Mouse (Mus musculus) stomach, embryonic 15.5 days (tissue): Measurements from ENCODE around the gene Tln2. TPM values are rescaled to one million over a fixed set of nuclear protein-coding genes. Genes with fewer than 3 reads are reported as not detected.
A peak's percentile ranks its signal among the peaks of the same experiment; 100 is the strongest.

ENCODE experiments used
- ATAC-seq: fragments of 200-750 bp; cut with Nextera tagmentation; 2 replicates; pipeline ENCODE4 v1.8.0; 2017; ENCODE audit warnings: low read depth, moderate number of reproducible peaks, moderate TSS enrichment; ENCODE audit not compliant: insufficient read depth, low FRiP score
- H3K27ac ChIP-seq: fragments of 300-500 bp; sonication (generic); 2 replicates; pipeline ENCODE4 v1.5.1; 2015; ENCODE audit warnings: mild to moderate bottlenecking, inconsistent platforms
- H3K27me3 ChIP-seq: fragments of 300-500 bp; sonication (generic); replicated peaks from 2 replicates; pipeline ENCODE4 v1.6.1; 2015; ENCODE audit warnings: inconsistent platforms
- H3K36me3 ChIP-seq: fragments of 300-500 bp; sonication (generic); 2 replicates; pipeline ENCODE4 v1.6.1; 2015; ENCODE audit warnings: inconsistent platforms
- H3K4me1 ChIP-seq: fragments of 300-500 bp; sonication (generic); 2 replicates; pipeline ENCODE4 v1.6.1; 2015; ENCODE audit warnings: inconsistent platforms
- H3K4me2 ChIP-seq: fragments of 300-500 bp; sonication (generic); 2 replicates; pipeline ENCODE4 v1.6.1; 2015; ENCODE audit warnings: mild to moderate bottlenecking, inconsistent platforms
- H3K4me3 ChIP-seq: fragments of 300-500 bp; sonication (generic); replicated peaks from 2 replicates; pipeline ENCODE4 v1.5.1; 2015; ENCODE audit warnings: inconsistent platforms
- H3K9ac ChIP-seq: fragments of 300-500 bp; sonication (generic); 2 replicates; pipeline ENCODE4 v1.6.1; 2015; ENCODE audit warnings: inconsistent platforms
- H3K9me3 ChIP-seq: fragments of 300-500 bp; sonication (generic); 2 replicates; pipeline ENCODE4 v1.6.1; 2016; ENCODE audit warnings: inconsistent platforms
- WGBS: fragments of 180-500 bp; shearing (Covaris S2); methylation state at CpG from one replicate; pipeline ENCODE4 v1.1.7; 2015; 5-methylcytosine and 5-hydroxymethylcytosine counted together
- polyA plus RNA-seq: library from polyadenylated mRNA; unstranded; fragments of >200 nt; fragmentation: Nextera tagmentation; extraction: Ambion mirVana; gene quantifications from 2 replicates; pipeline ENCODE4 v1.2.1, GENCODE M21; 2015

The Tln2 gene
- 32.6 and 34.2 TPM in 2 replicates for polyA plus RNA-seq

GRCm38 (mm10) chr9:67559603-67560002, at the start of gene Tln2:
Gene Tln2, minus strand, starts transcription at chr9:67559703.
- no peak within 1 kb of the TSS for H3K4me3 ChIP-seq
- no peaks in the 10 kb centered on the region; the same call in 1 of the 2 replicates for H3K36me3 ChIP-seq
- no peak for ATAC-seq
- 88% methylated on average over 4 of the region's 4 CpGs for WGBS
- no peak within 1 kb of the TSS for H3K4me2 ChIP-seq
- H3K4me1 ChIP-seq = no peaks in the 10 kb centered on the region
- H3K27me3 ChIP-seq = no peaks in the 10 kb centered on the region
- H3K27ac ChIP-seq = no peak within 1 kb of the TSS
- H3K9ac ChIP-seq = no peak within 1 kb of the TSS
- no peaks in the 10 kb centered on the region for H3K9me3 ChIP-seq

DNA sequence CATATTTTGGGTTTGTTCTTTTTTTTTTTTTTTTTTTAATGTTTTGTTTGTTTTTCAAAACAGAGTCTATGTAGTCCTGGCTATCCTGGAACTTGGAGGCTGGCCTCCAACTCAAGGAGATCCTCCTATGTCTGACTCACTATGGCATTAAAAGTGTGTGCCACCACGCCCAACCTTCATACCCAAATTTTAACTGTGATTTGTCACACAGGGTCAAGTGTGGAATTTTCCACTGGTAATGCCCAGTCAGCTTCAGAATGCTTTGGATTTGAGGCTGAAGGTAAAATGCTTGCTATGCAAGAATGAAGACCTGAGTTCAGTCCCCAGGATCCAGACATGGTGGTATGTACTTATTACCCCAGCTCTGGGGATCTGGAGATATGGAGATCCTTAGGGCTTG, 49.7 kb upstream of the Tln2 start:
- WGBS = 78% methylated on average over 1 of the region's 1 CpGs
- Histone ChIP-seq H3K4me2 (no peak overlapping the region), H3K9me3 (no peaks in the 10 kb centered on the region), H3K27ac (no peak overlapping the region), H3K4me1 (peaks cover 4% of the 10 kb centered on the region), H3K4me3 (no peak overlapping the region), H3K9ac (no peak overlapping the region), H3K36me3 (no peaks in the 10 kb centered on the region), H3K27me3 (no peaks in the 10 kb centered on the region)
- ATAC-seq = no peak

DNA sequence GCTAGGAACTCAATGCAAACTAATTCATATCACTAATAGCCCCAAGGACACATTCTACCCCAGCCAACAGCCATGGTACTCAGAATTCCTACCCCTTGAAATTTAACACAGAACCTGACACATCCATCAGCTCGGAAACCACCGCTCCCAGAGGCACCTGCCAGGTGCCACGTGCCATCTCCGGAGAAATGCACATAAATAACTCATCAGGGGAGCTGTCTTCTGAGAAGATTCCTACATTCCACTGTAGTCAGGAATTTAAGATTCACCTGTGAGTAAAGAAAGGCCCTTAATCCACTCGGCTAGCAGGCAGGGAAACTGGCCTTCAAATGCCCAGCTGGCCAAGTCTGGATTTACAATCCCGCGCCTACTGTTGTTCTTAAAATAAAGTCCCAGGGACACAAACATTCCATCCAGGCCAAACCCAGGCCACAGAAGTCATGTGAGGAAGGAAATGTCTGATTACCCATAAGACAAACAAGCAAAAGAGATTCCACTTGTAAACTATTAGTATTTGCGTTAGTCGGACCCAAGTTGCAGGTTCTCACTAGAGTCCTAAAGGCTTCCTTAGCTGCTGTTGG, 48.4 kb upstream of the Tln2 start:
- Histone ChIP-seq H3K4me2 (no peak overlapping the region), H3K27me3 (no peaks in the 10 kb centered on the region), H3K4me1 (peaks cover 4% of the 10 kb centered on the region), H3K9me3 (no peaks in the 10 kb centered on the region), H3K9ac (no peak overlapping the region), H3K27ac (no peak overlapping the region), H3K4me3 (no peak overlapping the region), H3K36me3 (no peaks in the 10 kb centered on the region)
- WGBS = 65% methylated on average over 9 of the region's 9 CpGs
- no peak for ATAC-seq

DNA sequence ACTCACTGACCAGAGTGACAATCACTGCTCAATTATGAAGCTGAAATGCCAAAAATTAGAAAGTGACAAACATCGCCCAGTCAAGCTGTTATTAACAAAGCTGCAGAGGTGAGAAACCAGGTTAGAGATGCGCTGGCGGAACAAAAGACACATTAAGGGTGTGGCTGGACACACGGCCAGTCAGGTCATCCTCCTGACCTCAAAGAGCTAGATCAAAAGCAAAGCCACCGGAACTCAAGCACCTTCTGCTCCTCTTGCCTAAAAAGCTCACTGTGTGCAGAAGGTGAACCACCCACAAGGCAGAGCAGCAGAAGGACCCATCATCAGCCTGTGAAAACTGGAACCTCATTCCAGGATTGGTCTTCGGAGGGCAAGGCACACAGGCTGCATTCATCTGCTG, 47.8 kb upstream of the Tln2 start:
- Histone ChIP-seq H3K4me3 (no peak overlapping the region), H3K36me3 (no peaks in the 10 kb centered on the region), H3K4me2 (no peak overlapping the region), H3K27me3 (no peaks in the 10 kb centered on the region), H3K27ac (no peak overlapping the region), H3K4me1 (peaks cover 4% of the 10 kb centered on the region), H3K9me3 (no peaks in the 10 kb centered on the region), H3K9ac (no peak overlapping the region)
- no peak for ATAC-seq
- 80% methylated on average over 6 of the region's 6 CpGs for WGBS

DNA sequence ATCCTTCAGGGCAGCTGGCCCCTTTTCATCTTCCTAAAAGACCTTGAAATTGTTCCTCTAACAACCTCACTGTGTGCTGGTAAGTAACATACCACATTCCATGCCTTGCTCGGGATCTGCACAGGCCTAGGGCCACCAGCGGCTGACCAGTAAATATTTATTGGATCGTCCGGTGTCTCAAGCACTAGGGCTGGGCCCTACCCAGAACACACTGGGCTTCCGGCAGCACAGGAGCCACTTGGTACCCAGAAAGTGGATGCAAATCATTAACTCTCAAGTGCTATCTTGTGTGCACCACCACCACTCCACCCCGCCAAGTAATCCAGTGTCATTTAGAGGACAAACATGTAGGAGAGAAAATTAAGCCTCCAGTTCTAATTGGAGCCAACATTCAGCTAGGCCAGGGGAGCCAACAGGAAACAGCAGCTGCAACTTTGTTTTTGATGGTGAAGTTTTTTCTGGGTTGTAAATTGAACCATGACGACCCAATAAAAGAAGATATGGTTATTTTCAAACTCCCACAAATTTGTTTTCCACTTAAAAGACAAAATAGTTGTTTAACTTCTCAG, 46.4 kb upstream of the Tln2 start:
- WGBS = 29% methylated on average over 7 of the region's 7 CpGs
- no peak overlapping the region for H3K27ac ChIP-seq
- ATAC-seq = no peak
- no peaks in the 10 kb centered on the region for H3K36me3 ChIP-seq
- no peaks in the 10 kb centered on the region for H3K9me3 ChIP-seq
- no peak overlapping the region for H3K9ac ChIP-seq
- no peaks in the 10 kb centered on the region for H3K27me3 ChIP-seq
- peaks cover 4% of the 10 kb centered on the region for H3K4me1 ChIP-seq
- H3K4me2 ChIP-seq = no peak overlapping the region
- no peak overlapping the region for H3K4me3 ChIP-seq

- Histone ChIP-seq H3K36me3 (no peaks in the 10 kb centered on the region), H3K4me1 (peaks cover 4% of the 10 kb centered on the region), H3K27me3 (no peaks in the 10 kb centered on the region), H3K4me2 (no peak overlapping the region), H3K4me3 (no peak overlapping the region), H3K9me3 (no peaks in the 10 kb centered on the region), H3K27ac (no peak overlapping the region), H3K9ac (no peak overlapping the region)
- no peak for ATAC-seq
These were observed 45.4 kb upstream of the Tln2 start for GRCm38 (mm10) chr9:67604940-67605339.

DNA sequence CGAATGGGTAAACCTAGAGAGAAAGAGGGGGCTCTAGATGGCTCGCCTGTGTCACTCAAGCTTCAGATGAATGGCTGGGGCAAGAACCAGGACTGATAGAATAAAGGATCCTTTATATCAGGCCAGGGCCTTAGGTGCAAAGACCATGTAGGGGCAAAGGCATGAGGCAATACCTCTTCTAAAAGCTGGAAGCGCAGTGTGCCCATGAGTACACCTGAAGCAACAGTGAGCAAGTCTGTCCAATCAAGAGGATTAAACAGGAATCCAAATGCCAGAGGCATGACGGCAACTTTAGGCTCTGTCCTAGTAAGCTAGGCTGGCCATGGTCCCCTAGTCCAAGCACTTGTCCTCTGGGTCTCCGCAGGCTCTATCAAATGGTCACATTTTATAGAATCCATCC, 42.8 kb upstream of the Tln2 start:
- Histone ChIP-seq H3K9me3 (no peaks in the 10 kb centered on the region), H3K4me1 (peaks cover 4% of the 10 kb centered on the region), H3K4me3 (no peak overlapping the region), H3K36me3 (no peaks in the 10 kb centered on the region), H3K9ac (no peak overlapping the region), H3K27me3 (no peaks in the 10 kb centered on the region), H3K27ac (no peak overlapping the region), H3K4me2 (no peak overlapping the region)
- ATAC-seq = no peak
- WGBS = 90% methylated on average over 5 of the region's 5 CpGs

- no peak for ATAC-seq
- Histone ChIP-seq H3K9me3 (no peaks in the 10 kb centered on the region), H3K36me3 (no peaks in the 10 kb centered on the region), H3K4me1 (no peaks in the 10 kb centered on the region), H3K4me3 (no peak overlapping the region), H3K9ac (no peak overlapping the region), H3K4me2 (no peak overlapping the region), H3K27me3 (no peaks in the 10 kb centered on the region), H3K27ac (no peak overlapping the region)
- WGBS = 74% methylated on average over 5 of the region's 5 CpGs
These were observed 35.7 kb upstream of the Tln2 start for GRCm38 (mm10) chr9:67595221-67595620.

DNA sequence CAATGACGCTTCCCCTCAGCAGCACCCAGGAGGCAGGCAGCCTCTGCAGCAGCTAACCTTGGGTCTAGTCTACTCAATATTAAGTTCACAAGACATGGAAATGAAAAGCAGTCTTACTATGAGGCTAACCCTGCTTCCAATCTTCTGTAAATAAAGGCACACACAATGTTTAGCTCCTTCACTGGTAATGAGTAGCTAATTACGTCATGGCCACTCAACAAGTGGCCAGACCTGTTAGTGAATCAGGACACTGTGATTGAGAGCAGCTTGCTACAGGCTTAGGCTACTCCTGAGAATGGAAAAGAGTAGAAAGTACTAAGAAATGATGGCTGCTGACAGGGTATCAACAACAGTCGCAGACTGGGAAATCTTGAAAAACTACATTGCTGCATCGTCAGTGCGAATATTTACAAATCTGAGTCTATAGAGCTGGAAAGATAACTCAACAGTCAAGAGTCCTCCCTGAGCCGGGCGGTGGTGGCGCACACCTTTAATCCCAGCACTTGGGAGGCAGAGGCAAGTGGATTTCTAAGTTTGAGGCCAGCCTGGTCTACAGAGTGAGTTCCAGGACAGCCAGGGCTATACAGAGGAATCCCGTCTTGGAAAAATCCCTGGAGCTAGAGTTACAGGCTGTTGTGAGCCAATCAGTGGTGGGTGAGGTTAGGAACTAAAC, 34.1 kb upstream of the Tln2 start:
- Histone ChIP-seq H3K27me3 (no peaks in the 10 kb centered on the region), H3K4me3 (no peak overlapping the region), H3K27ac (no peak overlapping the region), H3K36me3 (no peaks in the 10 kb centered on the region), H3K9me3 (no peaks in the 10 kb centered on the region), H3K4me1 (no peaks in the 10 kb centered on the region), H3K9ac (no peak overlapping the region), H3K4me2 (no peak overlapping the region)
- peak; percentile 72 for ATAC-seq
- WGBS = 71% methylated on average over 9 of the region's 9 CpGs

- H3K9ac ChIP-seq = no peak overlapping the region
- no peaks in the 10 kb centered on the region for H3K36me3 ChIP-seq
- no peaks in the 10 kb centered on the region for H3K9me3 ChIP-seq
- no peaks in the 10 kb centered on the region for H3K27me3 ChIP-seq
- no peak overlapping the region for H3K4me3 ChIP-seq
- 75% methylated on average over 5 of the region's 5 CpGs for WGBS
- no peak for ATAC-seq
- H3K4me1 ChIP-seq = no peaks in the 10 kb centered on the region
- no peak overlapping the region for H3K4me2 ChIP-seq
- H3K27ac ChIP-seq = no peak overlapping the region
These were observed 33.2 kb upstream of the Tln2 start for GRCm38 (mm10) chr9:67592726-67593125.

- Histone ChIP-seq H3K9ac (no peak overlapping the region), H3K27ac (no peak overlapping the region), H3K36me3 (no peaks in the 10 kb centered on the region), H3K4me2 (no peak overlapping the region), H3K4me1 (0 out of 2 replicates have a peak, but pooled peaks cover 5% of the 10 kb centered on the region), H3K4me3 (no peak overlapping the region), H3K9me3 (no peaks in the 10 kb centered on the region), H3K27me3 (no peaks in the 10 kb centered on the region)
- no peak for ATAC-seq
- WGBS = 87% methylated on average over 3 of the region's 3 CpGs
These were observed 27.6 kb upstream of the Tln2 start for GRCm38 (mm10) chr9:67587111-67587510.

GRCm38 (mm10) chr9:67586489-67586888, 27.0 kb upstream of the Tln2 start:
- no peak overlapping the region for H3K4me3 ChIP-seq
- 69% methylated on average over 1 of the region's 1 CpGs for WGBS

More at GRCm38 (mm10) chr9:67586489-67586888, 27.0 kb upstream of the Tln2 start:
- peak; percentile 74; the same call in 1 of the 2 replicates for ATAC-seq
- no peak overlapping the region for H3K27ac ChIP-seq
- H3K9ac ChIP-seq = no peak overlapping the region
- 0 out of 2 replicates have a peak, but pooled peaks cover 5% of the 10 kb centered on the region for H3K4me1 ChIP-seq
- H3K27me3 ChIP-seq = no peaks in the 10 kb centered on the region
- H3K9me3 ChIP-seq = no peaks in the 10 kb centered on the region
- no peak overlapping the region for H3K4me2 ChIP-seq
- no peaks in the 10 kb centered on the region for H3K36me3 ChIP-seq
